Mouse (Mus musculus) cerebellum, adult 2 months (tissue): ENCODE measurements at regions not wholly inside any gene's neighbourhood (a gene's known extent, or its start where the extent isn't known, plus 50 kb on each side); places are given as distances from the start of the nearest gene placed in this dataset.

Experiments used
- CTCF ChIP-seq: fragments of 200-500 bp; IDR thresholded peaks from 2 replicates; pipeline ENCODE4 v1.5.1; 2011; ENCODE audit warnings: low read depth, mild to moderate bottlenecking, control low read depth, low read length, moderate library complexity, borderline replicate concordance; ENCODE audit not compliant: insufficient read depth
- POLR2A ChIP-seq: fragments of 200-500 bp; IDR thresholded peaks from 2 replicates; pipeline ENCODE4 v1.6.1; 2011; ENCODE audit warnings: low read length, control low read depth, borderline replicate concordance; ENCODE audit not compliant: insufficient read depth

- TF ChIP-seq POLR2A (no peak), CTCF (no peak)
Measured at GRCm38 (mm10) chr10:117472568-117472930, 92.7 kb upstream of the Cpsf6 start.
